Mouse (Mus musculus) liver, embryonic 16.5 days (tissue): ENCODE measurements around the gene Ankrd22. TPM values are rescaled to one million over a fixed set of nuclear protein-coding genes. Genes with fewer than 3 reads are reported as not detected.
"Not testable (repeated sequence)": the region's sequence is repeated elsewhere in the genome, so short reads cannot be mapped to it uniquely, and the experiment has no call there.

Source experiments
- ATAC-seq: fragments of 200-750 bp; cut with Nextera tagmentation; 2 replicates; pipeline ENCODE4 v1.8.0; 2017; ENCODE audit warnings: low read depth, mild to moderate bottlenecking, moderate number of reproducible peaks, moderate library complexity
- H3K27ac ChIP-seq: fragments of 300-500 bp; sonication (generic); 2 replicates; pipeline ENCODE4 v1.5.1; 2014; ENCODE audit warnings: mild to moderate bottlenecking, low read length
- H3K27me3 ChIP-seq: fragments of 300-500 bp; sonication (generic); 2 replicates; pipeline ENCODE4 v1.6.1; 2014; ENCODE audit warnings: low read depth, low read length, mixed read lengths; ENCODE audit not compliant: control insufficient read depth, insufficient read depth
- H3K36me3 ChIP-seq: fragments of 300-500 bp; sonication (generic); 2 replicates; pipeline ENCODE4 v1.6.1; 2014; ENCODE audit warnings: mild to moderate bottlenecking; ENCODE audit not compliant: control insufficient read depth, insufficient read depth
- H3K4me1 ChIP-seq: fragments of 300-500 bp; sonication (generic); 2 replicates; pipeline ENCODE4 v1.6.1; 2014; ENCODE audit warnings: low read depth, low read length, mixed read lengths; ENCODE audit not compliant: control insufficient read depth
- H3K4me2 ChIP-seq: fragments of 300-500 bp; sonication (generic); 2 replicates; pipeline ENCODE4 v1.6.1; 2014; ENCODE audit warnings: low read depth, low read length, mixed read lengths
- H3K4me3 ChIP-seq: fragments of 300-500 bp; sonication (generic); 2 replicates; pipeline ENCODE4 v1.5.1; 2014; ENCODE audit warnings: low read depth, mild to moderate bottlenecking, low read length
- H3K9ac ChIP-seq: fragments of 300-500 bp; sonication (generic); 2 replicates; pipeline ENCODE4 v1.6.1; 2014; ENCODE audit warnings: low read depth, low read length
- H3K9me3 ChIP-seq: fragments of 300-500 bp; sonication (generic); replicated peaks from 2 replicates; pipeline ENCODE4 v1.6.1; 2016; ENCODE audit warnings: low read length; ENCODE audit not compliant: control insufficient read depth
- WGBS: fragments of 180-500 bp; shearing (Covaris S2); extraction: QIAGEN DNeasy Blood & Tissue Kit; methylation state at CpG from one replicate; pipeline ENCODE4 v1.1.7; 2014; ENCODE audit not compliant: insufficient replicate concordance; 5-methylcytosine and 5-hydroxymethylcytosine counted together
- polyA plus RNA-seq: library from polyadenylated mRNA; unstranded; fragments of >200 nt; fragmentation: Nextera tagmentation; extraction: Ambion mirVana; gene quantifications from 2 replicates; pipeline ENCODE4 v1.2.1, GENCODE M21; 2015

Ankrd22 gene
- polyA plus RNA-seq, 1 experiment from 2014 or later = 0.52 TPM

DNA sequence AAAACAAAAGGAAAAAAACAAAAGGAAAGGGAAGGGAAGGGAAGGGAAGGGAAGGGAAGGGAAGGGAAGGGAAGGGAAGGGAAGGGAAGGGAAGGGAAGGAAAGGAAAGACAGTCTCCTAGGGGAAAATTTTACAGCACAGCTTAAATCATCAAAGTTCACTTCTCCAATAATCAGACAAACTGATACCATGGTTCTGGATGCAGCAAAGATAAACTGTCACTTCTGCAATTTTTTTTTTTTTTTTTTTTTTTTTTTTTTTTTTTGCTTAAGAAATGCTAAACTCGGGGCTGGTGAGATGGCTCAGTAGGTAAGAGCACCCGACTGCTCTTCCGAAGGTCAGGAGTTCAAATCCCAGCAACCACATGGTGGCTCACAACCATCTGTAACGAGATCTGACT, 40.3 kb upstream of the Ankrd22 start:
- H3K27ac ChIP-seq, H3K4me2 ChIP-seq, H3K36me3 ChIP-seq, H3K9ac ChIP-seq, H3K9me3 ChIP-seq, H3K4me1 ChIP-seq, H3K4me3 ChIP-seq, ATAC-seq, H3K27me3 ChIP-seq: not testable (repeated sequence)
- 46% methylated on average over 4 of the region's 4 CpGs for WGBS

DNA sequence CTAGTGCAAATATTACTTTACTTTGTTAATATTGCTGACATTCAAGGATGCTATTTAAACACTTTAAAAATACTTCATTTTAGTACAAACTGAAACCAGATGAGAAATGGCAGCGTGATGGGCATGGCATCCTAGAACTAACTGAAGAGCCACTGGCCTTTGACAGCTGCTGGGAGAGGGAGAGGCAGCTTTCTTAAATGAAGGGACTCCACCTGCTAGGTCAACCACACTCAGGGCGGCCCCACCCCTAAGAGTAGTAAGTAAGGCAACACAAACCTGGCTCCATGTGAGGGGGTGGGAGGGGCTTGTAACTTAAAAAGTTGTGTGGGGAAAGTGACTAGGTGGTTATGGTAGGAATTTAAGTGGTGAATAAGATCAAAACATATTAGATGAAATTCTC, 36.8 kb upstream of the Ankrd22 start:
- Histone ChIP-seq H3K4me1 (peaks cover 2% of the 10 kb centered on the region; the same call in 1 of the 2 replicates), H3K27me3 (no peaks in the 10 kb centered on the region), H3K4me3 (no peak overlapping the region), H3K9ac (no peak overlapping the region), H3K36me3 (no peaks in the 10 kb centered on the region), H3K9me3 (no peaks in the 10 kb centered on the region), H3K4me2 (no peak overlapping the region), H3K27ac (no peak overlapping the region)
- no peak for ATAC-seq
- 56% methylated on average over 2 of the region's 2 CpGs for WGBS

DNA sequence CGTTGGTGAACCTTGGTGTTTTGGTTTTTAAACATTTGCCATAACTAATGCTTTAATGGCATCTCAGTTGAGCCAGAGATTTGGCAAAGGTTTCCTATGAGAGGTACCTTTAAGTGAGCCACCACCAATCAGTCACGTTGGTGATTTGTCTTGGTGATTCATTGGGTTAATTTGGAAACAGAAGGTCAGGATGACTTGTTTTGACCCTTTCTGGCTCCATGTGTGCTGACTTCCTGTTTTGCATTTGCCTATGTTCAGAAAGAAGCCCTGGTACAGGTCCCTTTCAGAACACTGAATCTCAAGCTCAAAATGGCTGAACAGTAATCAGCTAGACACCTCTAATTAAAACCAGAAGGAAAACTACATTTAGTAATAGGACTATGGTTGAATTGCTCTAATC, 33.6 kb upstream of the Ankrd22 start:
- H3K9me3 ChIP-seq = no peaks in the 10 kb centered on the region
- H3K27me3 ChIP-seq = no peaks in the 10 kb centered on the region
- WGBS = 41% methylated on average over 2 of the region's 2 CpGs
- ATAC-seq = no peak
- H3K9ac ChIP-seq = no peak overlapping the region
- no peak overlapping the region for H3K4me2 ChIP-seq
- no peak overlapping the region for H3K4me3 ChIP-seq
- peaks cover 3% of the 10 kb centered on the region; the same call in 1 of the 2 replicates for H3K4me1 ChIP-seq
- H3K36me3 ChIP-seq = no peaks in the 10 kb centered on the region
- no peak overlapping the region for H3K27ac ChIP-seq

DNA sequence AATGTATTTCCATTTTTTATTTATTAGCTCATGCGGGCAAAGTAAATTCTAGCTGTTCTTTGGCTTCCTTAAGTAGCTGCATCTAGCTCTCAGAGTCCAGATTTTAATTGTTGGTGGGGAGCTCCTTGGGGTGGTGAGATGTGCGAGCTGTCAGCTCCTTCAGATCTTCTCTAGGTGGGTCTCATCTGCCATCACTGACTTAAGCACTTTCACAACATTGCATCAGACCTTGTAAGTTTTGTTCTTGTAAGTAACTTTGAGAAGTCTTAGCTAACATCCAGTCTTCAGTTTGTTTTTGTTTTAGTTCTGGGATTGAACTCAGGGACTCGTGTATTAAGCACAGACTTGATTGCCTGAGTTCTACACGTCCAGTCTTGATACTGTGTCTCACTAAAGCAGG, 33.0 kb upstream of the Ankrd22 start:
- no peaks in the 10 kb centered on the region for H3K9me3 ChIP-seq
- WGBS = 56% methylated on average over 4 of the region's 4 CpGs
- H3K4me2 ChIP-seq = no peak overlapping the region
- H3K4me1 ChIP-seq = peaks cover 5% of the 10 kb centered on the region
- no peak overlapping the region for H3K27ac ChIP-seq
- no peak overlapping the region for H3K9ac ChIP-seq
- no peak overlapping the region for H3K4me3 ChIP-seq
- no peaks in the 10 kb centered on the region for H3K27me3 ChIP-seq
- no peak for ATAC-seq
- no peaks in the 10 kb centered on the region for H3K36me3 ChIP-seq

DNA sequence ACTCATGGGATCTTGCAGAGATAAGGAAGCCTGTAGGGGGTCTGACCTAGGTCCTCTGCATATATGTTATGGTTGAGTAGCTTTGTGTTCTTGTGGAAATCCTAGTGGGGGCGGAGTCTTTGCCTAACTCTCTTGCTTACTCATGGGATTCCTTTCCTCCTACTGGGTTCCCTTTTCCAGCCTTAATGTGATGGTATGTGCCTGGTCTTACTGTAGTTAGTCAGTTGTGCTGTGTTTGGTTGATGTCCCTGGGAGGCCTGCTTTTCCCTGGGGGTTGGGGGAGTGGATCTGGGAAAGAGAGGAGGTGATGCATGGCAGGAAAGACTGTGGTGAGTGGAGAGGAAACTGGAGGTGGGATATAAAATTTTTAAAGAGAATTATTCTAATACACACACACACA, 32.2 kb upstream of the Ankrd22 start:
- Histone ChIP-seq H3K4me3 (no peak overlapping the region), H3K4me2 (no peak overlapping the region), H3K27me3 (no peaks in the 10 kb centered on the region), H3K4me1 (peaks cover 6% of the 10 kb centered on the region), H3K9ac (no peak overlapping the region), H3K27ac (no peak overlapping the region), H3K36me3 (no peaks in the 10 kb centered on the region), H3K9me3 (no peaks in the 10 kb centered on the region)
- WGBS = 73% methylated on average over 1 of the region's 1 CpGs
- no peak for ATAC-seq

DNA sequence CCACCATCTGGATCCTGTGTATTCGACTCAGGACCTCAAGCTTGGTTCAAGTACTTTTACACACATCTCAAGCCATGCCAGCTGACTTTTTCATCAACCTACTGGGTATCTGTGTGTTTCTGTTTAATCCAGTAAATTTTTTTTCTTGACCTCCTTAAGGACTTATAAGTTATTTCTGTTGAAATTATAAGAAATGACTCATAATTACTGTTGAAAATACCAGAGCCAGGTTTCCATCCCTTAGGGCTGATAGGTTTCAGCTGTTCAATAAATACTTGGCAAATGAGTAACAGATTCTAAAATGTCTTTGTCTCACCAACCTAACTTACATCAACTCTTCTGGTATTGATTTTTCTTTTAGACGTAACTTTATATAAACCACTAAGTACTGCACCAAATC, 29.2 kb upstream of the Ankrd22 start:
- H3K9me3 ChIP-seq = no peaks in the 10 kb centered on the region
- WGBS = 37% methylated on average over 2 of the region's 2 CpGs
- H3K36me3 ChIP-seq = no peaks in the 10 kb centered on the region
- H3K27ac ChIP-seq = no peak overlapping the region
- H3K4me2 ChIP-seq = no peak overlapping the region
- no peak overlapping the region for H3K9ac ChIP-seq
- no peaks in the 10 kb centered on the region for H3K27me3 ChIP-seq
- peaks cover 6% of the 10 kb centered on the region for H3K4me1 ChIP-seq
- no peak for ATAC-seq
- no peak overlapping the region for H3K4me3 ChIP-seq

DNA sequence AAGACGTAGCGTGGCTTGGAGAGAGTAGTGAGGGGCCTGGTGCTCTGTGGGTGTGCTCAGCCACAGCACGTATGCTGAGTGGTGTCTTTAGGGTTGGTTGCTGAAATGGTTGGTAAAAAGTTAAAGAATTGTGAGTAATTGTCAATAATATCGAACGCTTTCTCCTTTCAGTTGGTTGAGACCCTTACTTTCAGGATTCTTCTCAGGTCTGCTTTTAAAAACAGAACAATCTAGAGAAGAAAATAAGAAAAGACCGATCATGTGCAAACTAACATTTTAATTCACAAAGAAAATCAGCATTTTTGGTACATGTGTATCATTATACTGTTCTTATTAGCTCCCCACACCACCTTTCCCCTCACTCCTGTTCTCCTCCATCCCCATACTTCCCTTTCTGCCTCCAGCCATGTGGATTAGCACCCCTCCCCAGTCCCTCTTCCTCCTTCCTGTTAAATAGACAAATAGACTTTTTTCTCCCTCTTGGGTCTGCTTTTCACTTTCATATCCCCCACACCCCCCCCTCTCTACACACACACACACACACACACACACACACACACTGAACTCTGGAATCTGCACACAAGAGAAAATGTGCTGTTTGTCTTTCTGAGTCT, 28.4 kb upstream of the Ankrd22 start:
- Histone ChIP-seq H3K4me1 (peaks cover 6% of the 10 kb centered on the region), H3K36me3 (no peaks in the 10 kb centered on the region), H3K9me3 (no peaks in the 10 kb centered on the region), H3K27ac (no peak overlapping the region), H3K27me3 (no peaks in the 10 kb centered on the region), H3K4me2 (peak overlapping the region; percentile 81), H3K9ac (no peak overlapping the region), H3K4me3 (peak overlapping the region; percentile 69)
- no peak for ATAC-seq
- 78% methylated on average over 6 of the region's 6 CpGs for WGBS

DNA sequence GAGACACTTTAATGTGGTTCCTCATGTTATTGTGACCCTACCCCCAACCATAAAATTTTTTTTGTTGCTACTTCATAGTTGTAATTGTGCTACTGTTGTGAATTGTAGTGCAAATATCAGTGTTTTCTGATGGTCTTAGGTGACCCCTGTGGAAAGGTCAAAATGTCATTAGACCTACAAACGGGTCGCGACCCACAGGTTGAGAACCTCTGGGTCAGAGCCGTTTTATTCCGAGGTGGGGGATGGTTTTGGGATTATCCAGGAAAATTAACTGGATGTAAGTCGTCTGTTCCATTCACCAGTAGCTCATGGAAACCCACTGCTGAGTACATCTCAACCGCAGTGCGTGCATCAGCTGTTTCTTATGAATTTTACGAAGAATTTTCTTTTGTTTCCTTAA, 27.8 kb upstream of the Ankrd22 start:
- no peak overlapping the region for H3K27ac ChIP-seq
- no peaks in the 10 kb centered on the region for H3K9me3 ChIP-seq
- peak overlapping the region; percentile 81 for H3K4me2 ChIP-seq
- H3K4me3 ChIP-seq = peak overlapping the region; percentile 69
- H3K36me3 ChIP-seq = no peaks in the 10 kb centered on the region
- no peaks in the 10 kb centered on the region for H3K27me3 ChIP-seq
- H3K9ac ChIP-seq = peak overlapping the region; percentile 51
- WGBS = 49% methylated on average over 9 of the region's 9 CpGs
- peaks cover 6% of the 10 kb centered on the region for H3K4me1 ChIP-seq
- ATAC-seq = no peak

DNA sequence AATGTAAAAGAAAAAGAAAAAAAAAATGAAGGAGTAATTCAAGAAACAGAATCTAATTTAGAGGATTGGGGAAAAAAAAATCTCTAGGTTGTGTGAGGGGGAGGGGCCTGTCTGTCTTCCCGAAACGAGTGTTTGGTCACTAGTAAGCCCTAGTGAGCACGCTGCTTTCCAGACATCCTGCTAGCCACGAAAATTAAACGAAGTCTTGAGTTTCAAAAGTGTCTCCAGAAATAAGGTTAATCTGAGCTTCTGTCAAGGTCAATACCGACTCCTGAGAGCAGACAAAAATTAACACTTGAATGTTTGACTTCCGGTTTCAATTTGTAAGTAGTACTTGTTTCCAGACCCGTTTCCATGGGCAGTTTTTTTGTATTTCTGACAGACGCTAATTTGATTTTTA, 27.3 kb upstream of the Ankrd22 start:
- Histone ChIP-seq H3K36me3 (no peaks in the 10 kb centered on the region), H3K4me2 (peak overlapping the region; percentile 81), H3K4me3 (peak overlapping the region; percentile 69), H3K27me3 (no peaks in the 10 kb centered on the region), H3K9ac (peak overlapping the region; percentile 51), H3K4me1 (peaks cover 6% of the 10 kb centered on the region), H3K27ac (no peak overlapping the region), H3K9me3 (no peaks in the 10 kb centered on the region)
- no peak for ATAC-seq
- 3% methylated on average over 9 of the region's 9 CpGs for WGBS
